13 mouse cellular contexts compared by ENCODE assay signal in the genomic region with DNA sequence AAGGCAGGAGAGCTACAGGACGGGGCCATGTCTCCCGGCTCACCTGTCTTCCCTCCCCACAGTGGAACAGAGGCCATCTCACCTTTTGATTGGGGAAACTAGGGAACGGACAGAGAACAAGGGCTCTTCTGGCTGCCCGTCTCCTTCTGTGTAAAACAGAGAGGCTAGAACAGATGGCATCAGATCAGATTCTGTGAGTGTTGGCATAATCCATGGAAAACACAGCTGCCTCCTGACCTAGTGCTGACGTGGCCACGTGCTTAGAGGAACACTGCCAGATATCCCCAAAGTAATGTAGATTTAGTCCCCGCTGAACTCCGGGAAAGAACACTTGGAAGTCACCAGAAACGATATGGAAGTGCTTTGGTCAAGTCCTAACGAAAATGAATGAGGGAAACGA.
DNase-seq lines count a peak whose midpoint lies in the region; ATAC-seq and TF ChIP-seq lines count a peak whose summit lies in the region.
"Had no signal": no experiment of that assay in that cellular context is flagged by ENCODE, and none has a peak within 500 bp of the region (broad histone marks: within the 10 kb centered on the region; RNA-seq: fewer than 3 reads in every experiment).

No protein-coding gene starts in this region.

- H3K9ac ChIP-seq in forebrain, embryonic 13.5 days = no peak overlapping the region
- H3K9ac ChIP-seq: embryonic facial prominence, embryonic 15.5 days; liver, embryonic 15.5 days had no signal

- H3K4me2 ChIP-seq in forebrain, embryonic 13.5 days = no peak overlapping the region
- H3K4me2 ChIP-seq: embryonic facial prominence, embryonic 15.5 days; liver, embryonic 15.5 days had no signal

- H3K36me3 ChIP-seq in forebrain, embryonic 13.5 days (ENCODE audit: poor library complexity, severe bottlenecking) = no peaks in the 10 kb centered on the region
- no peaks in the 10 kb centered on the region for H3K36me3 ChIP-seq in forebrain, embryonic 10.5 days (replicated peaks)
- H3K36me3 ChIP-seq: embryonic facial prominence, embryonic 15.5 days; liver, embryonic 15.5 days had no signal

- no peak for TF ChIP-seq CTCF in left cerebral cortex, adult 2 months (IDR thresholded peaks at IDR 0.05)

- peaks cover 44% of the 10 kb centered on the region for H3K27me3 ChIP-seq in forebrain, embryonic 13.5 days
- peaks cover 82% of the 10 kb centered on the region for H3K27me3 ChIP-seq in forebrain, embryonic 10.5 days (ENCODE audit: poor library complexity, severe bottlenecking)

- 61% methylated on average over 11 of the region's 11 CpGs for whole genome bisulfite sequencing in forebrain, embryonic 13.5 days
- 81% methylated on average over 11 of the region's 11 CpGs for WGBS in forebrain, embryonic 10.5 days

- intact Hi-C loops in left cerebral cortex, postnatal 4 days (cut with DNase I) = no loop called here
- intact Hi-C loops in left cerebral cortex, adult 2 months (cut with DNase I) = no loop called here

- DNase-seq in forebrain, embryonic 10.5 days (ENCODE audit: extremely low spot score, low spot score) = no peak
- peak; percentile 36 for DNase-seq in left cerebral cortex, postnatal 4 days
- no peak for DNase-seq in left cerebral cortex, adult 2 months (ENCODE audit: extremely low spot score in 1 of 2, low spot score in 2 of 2)
- DNase-seq in fibroblast of lung, adult 2 months (ENCODE audit: low read depth) = peak; percentile 45
- no peak for DNase-seq in kidney, postnatal 4 days
- no peak for DNase-seq in heart, adult 8-10 months (ENCODE audit: low spot score)
- DNase-seq: gastrocnemius, postnatal 14 days; kidney, postnatal 14 days; spleen, adult 18-20 months had no signal

- peak; percentile 73 for ATAC-seq in forebrain, embryonic 13.5 days

- H3K9me3 ChIP-seq in forebrain, embryonic 13.5 days (replicated peaks) = no peaks in the 10 kb centered on the region
- H3K9me3 ChIP-seq in forebrain, embryonic 10.5 days = no peaks in the 10 kb centered on the region
- H3K9me3 ChIP-seq: embryonic facial prominence, embryonic 15.5 days; liver, embryonic 15.5 days had no signal

- peaks cover 24% of the 10 kb centered on the region for H3K4me1 ChIP-seq in forebrain, embryonic 13.5 days
- peaks cover 38% of the 10 kb centered on the region for H3K4me1 ChIP-seq in forebrain, embryonic 10.5 days
- peaks cover 10% of the 10 kb centered on the region for H3K4me1 ChIP-seq in brown adipose tissue, adult 24 weeks (ENCODE audit: control insufficient read depth, insufficient read depth, insufficient read length, low read length)

- no peak overlapping the region for H3K4me3 ChIP-seq in forebrain, embryonic 13.5 days
- H3K4me3 ChIP-seq in forebrain, embryonic 10.5 days = no peak overlapping the region
- no peak overlapping the region for H3K4me3 ChIP-seq in left cerebral cortex, adult 2 months
- no peak overlapping the region for H3K4me3 ChIP-seq in brown adipose tissue, adult 24 weeks (ENCODE audit: insufficient read depth, low read depth, low read length)
- H3K4me3 ChIP-seq: embryonic facial prominence, embryonic 15.5 days; liver, embryonic 15.5 days had no signal

- H3K27ac ChIP-seq in forebrain, embryonic 13.5 days = no peak overlapping the region
- H3K27ac ChIP-seq in forebrain, embryonic 10.5 days = no peak overlapping the region
- H3K27ac ChIP-seq in left cerebral cortex, adult 2 months = no peak overlapping the region
- H3K27ac ChIP-seq in brown adipose tissue, adult 24 weeks (replicated peaks; ENCODE audit: low read depth, low read length) = peak overlapping the region; percentile 73
- H3K27ac ChIP-seq: embryonic facial prominence, embryonic 15.5 days; liver, embryonic 15.5 days had no signal

Comparison
In these comparisons a context has a peak if more than half of its experiments do, and no peak if none do; other contexts are left out.
1. DNase-seq: peak in left cerebral cortex, postnatal 4 days (single experiment) and fibroblast of lung, adult 2 months (single experiment); none in forebrain, embryonic 10.5 days (single experiment), left cerebral cortex, adult 2 months (0 of 2), kidney, postnatal 4 days (0 of 2) and heart, adult 8-10 months (single experiment).